Mouse (Mus musculus) forebrain, embryonic 13.5 days (tissue): ENCODE results near the gene Gm9945. TPM values are rescaled to one million over a fixed set of nuclear protein-coding genes. Genes with fewer than 3 reads are reported as not detected.

Source experiments
- polyA plus RNA-seq: library from polyadenylated mRNA; unstranded; fragments of >200 nt; fragmentation: Nextera tagmentation; extraction: Ambion mirVana; gene quantifications from 2 replicates; pipeline ENCODE4 v1.2.1, GENCODE M21; 2015

The Gm9945 gene
- polyA plus RNA-seq, 1 experiment from 2014 or later = not detected

Other genes with a start within 250 kb of the Gm9945 start
- gene Hspa4, start 179.7 kb upstream of the Gm9945 start, polyA plus RNA-seq = 62.7 and 67.2 TPM in 2 replicates
- 18.1 and 19.0 TPM in 2 replicates for gene Zcchc10, start 155.5 kb upstream of the Gm9945 start, polyA plus RNA-seq
- gene Aff4, start 129.3 kb upstream of the Gm9945 start, polyA plus RNA-seq = 66.0 and 66.7 TPM in 2 replicates
- gene Leap2, start 57.0 kb upstream of the Gm9945 start, polyA plus RNA-seq = 0.49 TPM in 1 of 2 replicates, not detected in the other
- gene Uqcrq, start 49.3 kb upstream of the Gm9945 start, polyA plus RNA-seq = 677 and 698 TPM in 2 replicates
- 2.1 and 2.7 TPM in 2 replicates for gene Gdf9, start 49.1 kb upstream of the Gm9945 start, polyA plus RNA-seq
- gene Gm10447, start 23.1 kb upstream of the Gm9945 start, polyA plus RNA-seq = not detected in 2 replicates
- 1.2 and 1.3 TPM in 2 replicates for gene Shroom1, start 23.0 kb upstream of the Gm9945 start, polyA plus RNA-seq
- gene Gm9837, start 9.7 kb upstream of the Gm9945 start, polyA plus RNA-seq = not detected in 2 replicates
- 0.97 and 1.1 TPM in 2 replicates for gene Sowaha, start 108 bp downstream of the Gm9945 start, polyA plus RNA-seq
- 17.1 and 17.9 TPM in 2 replicates for gene Sept8, start 39.1 kb downstream of the Gm9945 start, polyA plus RNA-seq
- 199 and 202 TPM in 2 replicates for gene Kif3a, start 87.2 kb downstream of the Gm9945 start, polyA plus RNA-seq
- 1.8 and 2.9 TPM in 2 replicates for gene Il4, start 138.5 kb downstream of the Gm9945 start, polyA plus RNA-seq
- gene Il13, start 154.5 kb downstream of the Gm9945 start, polyA plus RNA-seq = not detected in 2 replicates
- 17.7 and 18.2 TPM in 2 replicates for gene Rad50, start 227.2 kb downstream of the Gm9945 start, polyA plus RNA-seq
- not detected in 2 replicates for gene Il5, start 240.6 kb downstream of the Gm9945 start, polyA plus RNA-seq